Mouse (Mus musculus) lung, postnatal 36 days (tissue): Measurements from ENCODE around the gene Plekhg2.
"Not testable (repeated sequence)": the region's sequence is repeated elsewhere in the genome, so short reads cannot be mapped to it uniquely, and the experiment has no call there.

ENCODE experiments used
- DNase-seq: peaks from one replicate; pipeline ENCODE4 v3.0.0; 2022; ENCODE audit warnings: mixed read lengths

Plekhg2 gene

DNA sequence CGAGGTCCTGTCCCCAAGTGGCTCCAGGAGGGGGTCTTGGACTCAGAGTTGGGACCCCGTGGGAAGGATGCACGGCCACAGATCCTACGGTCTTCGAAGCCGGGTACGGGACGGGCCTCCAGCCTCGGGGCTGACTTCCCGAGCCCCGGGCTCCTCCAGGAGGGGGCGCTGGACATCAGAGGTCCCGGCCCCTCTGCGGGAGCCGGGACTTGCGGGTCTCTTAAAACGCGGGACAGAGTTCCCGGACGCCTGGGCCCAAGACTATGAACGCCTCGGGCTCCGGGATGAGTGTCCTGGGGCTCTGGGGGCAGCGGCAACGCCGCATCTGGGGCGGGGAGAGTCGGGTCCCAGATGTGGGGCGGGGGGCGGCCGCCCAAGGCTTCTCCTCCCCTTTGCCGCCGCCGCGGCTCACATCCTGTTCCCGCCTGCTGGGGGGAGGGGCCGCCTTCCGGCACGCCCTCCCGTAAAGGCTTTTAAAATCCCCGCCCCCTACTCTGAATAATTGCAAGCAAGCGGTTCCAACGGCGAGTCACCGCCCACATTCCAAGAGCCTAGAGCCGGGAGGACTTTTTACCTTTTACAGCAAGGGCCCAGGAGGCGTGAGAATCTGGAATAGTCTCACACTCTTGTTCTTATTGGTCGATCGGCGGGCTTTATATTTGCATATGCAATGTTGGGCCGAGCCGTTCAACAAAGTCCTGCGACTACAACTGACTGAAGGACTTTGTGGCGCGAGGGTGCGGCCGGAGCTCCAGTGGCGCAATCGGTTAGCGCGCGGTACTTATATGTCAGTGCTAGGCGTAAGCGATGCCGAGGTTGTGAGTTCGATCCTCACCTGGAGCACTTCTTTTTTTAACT lies at the start of gene Plekhg2:
Gene Plekhg2 (minus strand): TSS at position 349 of the 858 bp plus-strand sequence.
- DNase-seq, result peak; percentile 99

GRCm38 (mm10) chr7:28419416-28419815 lies 47.0 kb upstream of the Plekhg2 start:
- no peak for DNase-seq

- peak; percentile 83 for DNase-seq
Measured at GRCm38 (mm10) chr7:28418096-28418670, 45.8 kb upstream of the Plekhg2 start.

DNA sequence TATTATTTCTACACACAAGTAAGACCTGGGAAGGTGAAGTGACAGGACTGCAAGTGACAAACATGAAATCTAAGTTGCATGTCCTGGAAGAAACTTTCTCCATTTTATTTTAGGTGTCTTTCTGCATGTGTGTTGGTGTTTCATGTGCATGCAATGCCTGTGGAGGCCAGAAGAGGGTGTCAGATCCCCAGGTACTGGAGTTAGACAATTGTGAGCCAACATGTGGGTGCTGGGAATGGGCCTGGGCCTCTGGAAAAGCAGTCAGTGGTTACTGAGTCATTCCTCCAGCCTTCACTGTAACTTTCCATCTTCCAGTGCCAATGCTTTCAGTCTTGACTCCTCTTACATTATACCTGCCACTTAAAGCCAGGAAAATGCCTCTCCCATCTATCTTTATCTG lies 45.0 kb upstream of the Plekhg2 start:
- DNase-seq, result no peak

DNA sequence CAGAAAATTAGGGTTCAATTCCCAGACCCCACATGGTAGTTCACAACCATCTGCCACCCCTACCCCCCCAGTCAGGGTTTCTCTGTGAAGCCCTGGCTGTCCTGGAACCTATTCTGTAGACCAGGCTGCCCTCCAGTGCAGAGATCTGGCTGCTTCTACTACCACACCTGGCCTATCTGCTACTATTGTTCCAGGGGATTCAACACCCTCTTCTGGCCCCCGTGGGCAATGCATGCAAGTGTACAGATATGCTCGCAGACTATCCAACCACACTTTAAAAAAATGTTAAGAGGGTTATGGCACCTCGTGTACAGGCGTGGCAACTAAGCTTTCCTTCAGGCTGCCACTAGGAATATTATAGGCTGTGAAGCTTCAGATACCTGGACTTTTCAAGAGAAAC lies 40.4 kb upstream of the Plekhg2 start:
- DNase-seq, result no peak

DNA sequence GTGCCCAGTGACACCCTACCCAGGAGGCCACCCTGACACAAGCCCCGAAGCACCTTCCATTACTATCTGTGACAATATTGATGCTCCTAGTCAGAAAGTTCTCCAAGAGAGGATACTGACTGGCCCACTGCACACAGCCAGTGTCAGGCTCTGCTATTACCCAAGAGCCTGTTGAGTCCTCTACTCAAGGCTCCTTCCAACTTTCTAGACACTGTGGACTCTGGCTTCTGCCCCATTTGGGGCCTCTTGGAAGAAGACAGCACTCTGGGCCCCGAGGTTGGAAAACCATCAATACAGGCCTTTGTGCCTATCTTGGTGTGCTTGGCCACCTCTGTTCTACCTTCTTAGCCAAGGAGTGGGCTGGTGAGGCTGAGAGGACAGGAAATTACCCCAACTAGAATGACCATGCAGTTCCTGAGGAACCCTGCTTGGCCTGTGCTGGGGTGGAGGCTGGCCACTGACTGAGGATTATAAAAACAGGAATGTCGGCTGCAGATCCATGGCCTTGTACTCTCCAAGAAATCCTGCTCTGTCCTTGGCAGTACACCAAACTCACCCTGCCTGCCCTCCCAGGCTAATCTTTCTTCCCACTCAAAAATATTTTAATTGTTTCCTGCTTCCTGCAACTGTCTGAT lies 38.6 kb upstream of the Plekhg2 start:
- DNase-seq, result peak; percentile 83

- no peak for DNase-seq
Measured at GRCm38 (mm10) chr7:28401942-28402341, 29.5 kb upstream of the Plekhg2 start.

GRCm38 (mm10) chr7:28401030-28401429 lies 28.6 kb upstream of the Plekhg2 start:
- no peak for DNase-seq

DNA sequence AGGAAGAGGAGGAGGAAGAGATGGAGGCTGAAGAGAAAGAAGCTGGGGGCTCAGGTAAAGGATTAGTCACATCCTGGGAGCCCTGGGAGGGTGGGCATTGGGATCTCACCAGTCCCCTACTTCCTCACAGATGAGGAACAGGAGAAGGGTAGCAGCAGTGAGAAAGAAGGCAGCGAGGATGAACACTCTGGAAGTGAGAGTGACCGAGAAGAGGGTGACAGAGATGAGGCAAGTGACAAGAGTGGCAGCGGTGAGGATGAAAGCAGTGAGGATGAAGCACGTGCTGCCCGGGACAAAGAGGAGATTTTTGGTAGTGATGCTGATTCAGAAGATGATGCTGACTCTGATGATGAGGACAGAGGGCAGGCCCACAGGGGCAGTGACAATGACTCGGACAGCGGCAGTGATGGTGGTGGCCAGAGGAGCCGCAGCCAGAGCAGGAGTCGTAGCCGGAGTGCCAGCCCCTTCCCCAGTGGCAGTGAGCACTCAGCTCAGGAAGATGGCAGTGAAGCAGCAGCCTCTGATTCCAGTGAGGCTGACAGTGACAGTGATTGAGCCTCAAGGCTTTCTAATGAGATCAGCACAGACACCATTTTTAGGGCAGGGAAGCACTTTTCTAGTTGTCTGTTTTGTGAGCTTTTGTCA lies 26.4 kb upstream of the Plekhg2 start:
- no peak for DNase-seq

- DNase-seq, result peak; percentile 59
Measured at GRCm38 (mm10) chr7:28398000-28398399, 25.6 kb upstream of the Plekhg2 start.

- no peak for DNase-seq
Measured at GRCm38 (mm10) chr7:28395425-28395824, 23.0 kb upstream of the Plekhg2 start.

- DNase-seq, result no peak
Measured at GRCm38 (mm10) chr7:28393272-28393951, 21.0 kb upstream of the Plekhg2 start.

GRCm38 (mm10) chr7:28392429-28393271 lies 20.3 kb upstream of the Plekhg2 start, which contains the start of the genes Med29 and Paf1:
TSS of gene Med29 (minus strand) at chr7:28392708.
TSS of gene Paf1 (plus strand) at chr7:28392951.
- peak; percentile 99 for DNase-seq

DNA sequence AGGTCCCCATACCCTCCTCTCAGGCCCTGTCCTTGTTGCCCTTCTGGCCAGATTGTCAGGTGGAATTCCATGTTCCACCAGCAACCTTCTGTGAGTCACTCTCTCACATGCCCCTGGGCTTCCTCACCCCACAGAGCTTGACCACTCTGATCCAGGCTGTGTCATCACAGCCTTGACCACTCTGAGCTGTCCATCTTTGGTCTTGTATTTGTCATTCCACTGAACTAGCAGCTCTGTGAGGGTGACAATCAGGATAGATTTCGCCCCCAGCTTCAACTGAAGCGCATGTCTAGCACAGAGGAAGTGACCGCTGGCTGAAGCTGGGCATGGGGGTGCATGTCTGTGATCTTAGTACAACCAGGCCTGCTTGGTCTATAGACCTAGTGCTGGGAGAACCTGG lies 17.9 kb upstream of the Plekhg2 start:
- DNase-seq, result no peak

- not testable (repeated sequence) for DNase-seq
Measured at GRCm38 (mm10) chr7:28387384-28387783, 15.0 kb upstream of the Plekhg2 start.

DNA sequence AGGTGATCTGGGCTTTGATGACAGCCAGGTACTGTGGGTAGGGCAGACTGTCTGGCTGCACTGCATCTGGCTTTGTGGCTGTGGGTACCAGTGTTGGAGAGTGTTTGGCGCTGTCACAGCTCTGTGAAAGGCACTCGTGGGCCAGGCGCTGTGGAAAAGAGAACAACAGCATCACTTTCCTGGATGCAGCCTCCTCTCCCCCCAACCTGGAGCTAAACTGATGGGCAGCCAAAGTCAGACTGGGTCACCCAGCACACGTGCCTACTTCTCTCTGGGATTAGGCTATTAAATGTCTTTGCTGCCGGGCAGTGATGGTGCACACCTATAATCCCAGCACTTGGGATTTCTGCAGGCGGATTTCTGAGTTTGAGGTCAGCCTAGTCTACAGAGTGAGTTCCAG lies 14.5 kb upstream of the Plekhg2 start:
- DNase-seq, result not testable (repeated sequence)

DNA sequence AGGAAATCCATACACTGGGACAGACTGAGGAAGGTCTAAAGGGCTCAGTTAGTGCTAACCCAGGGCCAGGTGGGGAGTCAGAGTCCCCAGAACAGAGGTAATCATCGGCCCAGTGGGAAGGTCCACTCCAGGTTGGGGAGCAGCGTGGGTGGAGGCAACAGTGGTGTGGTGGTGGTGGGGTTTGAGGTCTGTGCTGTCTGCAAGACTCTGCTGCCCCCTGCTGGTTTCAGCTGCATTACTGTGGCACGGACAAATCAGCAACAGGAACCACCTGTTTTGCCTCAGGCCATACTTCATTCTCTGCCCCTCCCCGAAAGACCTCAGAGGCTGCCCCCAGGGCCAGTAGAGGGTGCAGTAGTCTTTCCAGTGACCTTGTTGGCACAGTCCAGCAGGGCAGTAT lies 14.1 kb upstream of the Plekhg2 start:
- peak; percentile 96 for DNase-seq

DNA sequence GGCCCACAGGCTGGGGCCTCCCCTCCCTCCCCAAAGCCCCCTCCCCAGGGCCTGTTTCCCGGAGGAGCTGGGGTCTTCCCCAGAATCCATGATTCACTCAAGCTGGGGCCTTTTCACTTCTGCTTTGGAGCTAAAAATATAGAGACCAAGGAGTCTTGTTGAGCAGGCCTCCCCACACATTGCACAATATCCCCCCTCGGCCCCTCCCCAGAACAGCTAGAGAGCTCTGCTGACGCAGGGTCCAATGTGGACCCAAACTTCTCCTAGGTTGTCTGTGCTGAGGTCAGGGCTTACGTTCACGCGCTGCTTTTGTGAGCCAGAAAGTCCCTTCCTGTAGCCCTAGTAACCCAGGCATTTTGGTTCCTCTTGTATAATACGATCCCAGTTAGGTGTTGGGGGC lies 13.6 kb upstream of the Plekhg2 start:
- DNase-seq, result peak; percentile 80

- DNase-seq, result no peak
Measured at GRCm38 (mm10) chr7:28385196-28385595, 12.8 kb upstream of the Plekhg2 start.

- DNase-seq, result peak; percentile 35
Measured at GRCm38 (mm10) chr7:28384162-28384561, 11.8 kb upstream of the Plekhg2 start.

DNA sequence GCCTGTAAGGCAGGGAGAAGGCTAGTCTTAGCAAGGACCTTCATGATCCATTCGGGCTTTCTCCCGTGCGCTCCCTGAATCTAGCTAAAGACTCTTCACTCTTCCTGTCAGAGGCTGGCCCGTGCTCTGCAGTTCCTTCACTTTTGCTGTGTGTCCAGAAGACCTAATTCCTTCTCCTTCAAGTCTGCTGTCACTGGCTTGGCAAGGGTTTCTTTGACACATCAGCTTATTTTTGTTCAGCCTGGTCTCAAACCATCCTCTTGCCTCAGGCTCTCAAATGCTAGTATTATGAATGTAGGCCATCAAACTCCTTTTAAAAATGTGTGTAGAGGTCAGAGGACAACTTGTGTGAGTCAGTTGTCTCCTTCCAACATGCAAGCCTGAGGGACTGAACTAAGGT lies 11.2 kb upstream of the Plekhg2 start:
- no peak for DNase-seq

DNA sequence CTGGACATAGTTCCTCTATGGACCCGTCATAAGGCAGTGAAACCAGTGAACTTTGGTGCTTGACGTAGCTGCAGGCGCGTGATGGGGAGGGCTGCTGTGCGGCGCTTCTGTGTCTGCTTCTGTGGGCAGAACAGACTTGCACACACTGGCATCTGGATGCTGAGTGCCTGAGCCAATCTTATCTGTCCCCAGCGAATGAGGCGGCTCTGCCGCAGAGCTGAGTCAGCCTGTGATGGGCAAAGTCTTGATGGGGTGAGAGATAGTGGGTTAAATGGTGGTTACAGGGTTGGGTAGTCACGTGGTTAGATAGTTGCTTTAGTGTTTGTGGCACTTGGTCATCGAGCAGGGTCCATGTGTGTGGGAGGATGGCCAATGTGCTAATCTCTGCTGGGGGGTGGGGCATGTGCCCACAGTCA lies 10.6 kb upstream of the Plekhg2 start:
- DNase-seq, result peak; percentile 76
